Mouse (Mus musculus): ENCODE data around the gene Cdan1. TPM values are rescaled to one million over a fixed set of nuclear protein-coding genes. Genes with fewer than 3 reads are reported as not detected.

The Cdan1 gene
- polyA plus RNA-seq, 1 experiment from 2014 or later: 7.8 TPM

Other genes starting within 250 kb of the Cdan1 start
- gene Haus2, start 240.7 kb downstream of the Cdan1 start, polyA plus RNA-seq (2014; fragmentation: Nextera tagmentation; extraction: Ambion mirVana): 29.8 and 30.6 TPM in 2 replicates
- gene Lrrc57, start 240.6 kb downstream of the Cdan1 start, polyA plus RNA-seq (2014; fragmentation: Nextera tagmentation; extraction: Ambion mirVana): 29.6 and 32.5 TPM in 2 replicates
- gene Stard9, start 221.0 kb downstream of the Cdan1 start, polyA plus RNA-seq (2014; fragmentation: Nextera tagmentation; extraction: Ambion mirVana): 7.9 and 8.3 TPM in 2 replicates
- 19.1 and 21.9 TPM in 2 replicates for gene Ttbk2, start 476 bp upstream of the Cdan1 start, polyA plus RNA-seq (2014; fragmentation: Nextera tagmentation; extraction: Ambion mirVana)
- gene Ubr1, start 120.6 kb upstream of the Cdan1 start, polyA plus RNA-seq (2014; fragmentation: Nextera tagmentation; extraction: Ambion mirVana): 33.3 and 37.9 TPM in 2 replicates
- 22.1 and 22.6 TPM in 2 replicates for gene Tmem62, start 126.9 kb upstream of the Cdan1 start, polyA plus RNA-seq (2014; fragmentation: Nextera tagmentation; extraction: Ambion mirVana)
- gene Ccndbp1, start 158.3 kb upstream of the Cdan1 start, polyA plus RNA-seq (2014; fragmentation: Nextera tagmentation; extraction: Ambion mirVana): 94.2 and 98.9 TPM in 2 replicates
- 0.27 and 0.73 TPM in 2 replicates for gene Epb42, start 186.9 kb upstream of the Cdan1 start, polyA plus RNA-seq (2014; fragmentation: Nextera tagmentation; extraction: Ambion mirVana)
- 0.10 and 0.17 TPM in 2 replicates for gene Tgm5, start 235.7 kb upstream of the Cdan1 start, polyA plus RNA-seq (2014; fragmentation: Nextera tagmentation; extraction: Ambion mirVana)

Data from neural tube, embryonic 14.5 days (tissue).